Mouse (Mus musculus): ENCODE data around the gene Nat8. TPM values are rescaled to one million over a fixed set of nuclear protein-coding genes. Genes with fewer than 3 reads are reported as not detected.
"Not testable (repeated sequence)": the region's sequence is repeated elsewhere in the genome, so short reads cannot be mapped to it uniquely, and the experiment has no call there.

Gene Nat8
- total RNA-seq (2018; cell fraction: chromatin; rRNA removed) = not detected
- not detected for total RNA-seq (2018; cell fraction: cytosol; rRNA removed)
- not detected for total RNA-seq (2018; cell fraction: nucleus; rRNA removed)
- polyA plus RNA-seq (2018) = not detected in 3 replicates

DNA sequence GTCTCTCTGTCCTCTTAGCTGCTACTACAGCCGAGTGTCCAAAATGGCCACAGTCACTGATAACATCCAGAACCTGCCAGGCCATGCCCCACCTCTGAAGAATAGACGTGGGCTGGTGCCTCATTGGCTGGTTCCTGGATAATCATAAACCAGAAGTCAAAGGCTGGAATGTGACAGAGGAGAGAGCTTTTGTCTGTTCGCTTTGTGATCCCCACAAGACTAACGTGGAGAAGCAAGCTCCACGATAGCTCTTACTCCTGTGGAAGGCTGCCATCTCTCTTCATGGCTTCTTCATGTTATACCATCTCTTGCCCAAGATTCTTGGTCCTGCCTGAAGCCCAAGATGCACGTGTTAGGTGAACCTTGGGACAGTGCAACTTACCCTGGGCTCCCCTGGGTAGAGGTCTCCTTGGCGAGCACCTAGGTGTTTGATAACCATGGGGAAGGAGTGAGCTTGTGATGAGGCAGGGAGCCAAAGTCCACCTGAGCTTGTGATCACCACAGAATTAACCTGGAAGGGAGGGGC is at the start of gene Nat8:
TSS of gene Nat8 (minus strand) at position 287 of the 526 bp plus-strand sequence.
- H3K27ac ChIP-seq = no peak within 1 kb of the TSS
- WGBS (ENCODE audit: missing documents) = 81% methylated on average over 7 of the region's 7 CpGs
- no peak within 1 kb of the TSS for H3K4me3 ChIP-seq (ENCODE audit: inconsistent target)
- H3K79me2 ChIP-seq (ENCODE audit: inconsistent target) = no peaks in the 10 kb centered on the region
- no peaks in the 10 kb centered on the region for H3K36me3 ChIP-seq (ENCODE audit: inconsistent target)

DNA sequence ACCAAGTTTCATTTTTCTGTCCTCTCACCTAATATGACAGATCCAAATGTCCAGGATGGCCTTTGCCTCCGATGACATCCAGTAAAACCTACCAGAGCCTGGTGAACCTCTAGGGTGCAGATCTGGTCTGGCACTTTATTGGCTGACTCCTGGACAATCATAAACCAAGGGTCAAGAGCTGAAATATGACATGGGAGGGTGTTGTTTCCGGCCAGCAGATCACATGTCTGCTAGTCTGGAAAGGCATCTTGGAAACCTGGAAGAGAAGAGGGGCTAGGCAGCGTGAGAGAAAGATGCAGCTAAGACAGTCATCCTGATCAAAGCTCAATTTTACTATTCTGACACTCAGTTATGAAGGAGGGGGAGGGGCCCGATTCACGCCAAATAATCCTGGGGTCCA is 37.1 kb upstream of the Nat8 start, which contains the start of gene Nat8f2:
TSS of gene Nat8f2 (minus strand) at position 153 of the 400 bp plus-strand sequence.
- WGBS (ENCODE audit: missing documents) = 94% methylated on average over 5 of the region's 5 CpGs
- not testable (repeated sequence) for H3K4me3 ChIP-seq (ENCODE audit: inconsistent target); H3K79me2 ChIP-seq (ENCODE audit: inconsistent target); H3K27ac ChIP-seq; H3K36me3 ChIP-seq (ENCODE audit: inconsistent target)

DNA sequence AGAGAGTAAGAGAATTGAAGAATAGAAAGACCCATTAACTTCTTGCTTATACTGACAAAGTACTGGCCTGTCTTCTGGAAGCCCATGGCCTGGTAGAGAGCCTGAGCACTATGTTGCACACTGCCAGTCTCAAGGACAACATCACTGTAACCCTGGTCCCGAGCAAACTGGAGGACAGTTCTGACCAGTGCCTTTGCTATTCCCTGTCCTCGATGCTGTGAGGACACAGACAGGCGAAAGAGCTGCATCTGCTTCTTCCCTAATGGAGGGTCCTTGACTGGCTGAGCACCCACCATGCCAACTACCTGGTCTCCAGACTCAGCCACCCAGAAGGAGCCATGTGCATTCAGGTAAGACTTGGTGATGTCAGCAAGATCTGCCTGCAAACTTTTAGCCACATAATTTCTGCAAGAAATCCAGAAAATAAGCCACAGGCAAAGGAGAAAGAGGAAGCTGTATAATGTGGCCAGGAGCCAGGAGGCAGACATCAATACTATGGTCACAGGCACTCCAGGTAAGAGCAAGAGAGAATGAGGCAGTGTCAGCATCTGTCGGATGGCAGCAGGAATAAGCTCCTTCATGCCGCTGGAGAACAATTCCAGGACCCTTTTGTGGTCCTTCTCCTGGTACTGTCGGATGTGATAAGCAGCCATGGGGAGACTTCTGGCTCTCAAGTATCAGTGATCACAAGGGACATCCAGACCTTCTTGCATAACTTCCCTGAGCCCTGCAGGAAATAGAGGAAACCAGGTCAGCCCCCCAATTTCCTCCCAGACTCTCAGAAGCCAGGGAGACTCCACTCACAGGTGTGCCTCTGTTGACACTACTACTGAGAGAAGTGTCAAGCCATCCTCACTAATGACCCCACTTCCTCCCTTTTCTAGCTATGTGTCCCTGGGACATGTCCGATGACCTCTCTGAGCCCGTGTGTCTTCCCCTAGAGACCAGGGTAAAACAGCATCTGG is 36.1 kb upstream of the Nat8 start:
- no peaks in the 10 kb centered on the region for H3K79me2 ChIP-seq (ENCODE audit: inconsistent target)

DNA sequence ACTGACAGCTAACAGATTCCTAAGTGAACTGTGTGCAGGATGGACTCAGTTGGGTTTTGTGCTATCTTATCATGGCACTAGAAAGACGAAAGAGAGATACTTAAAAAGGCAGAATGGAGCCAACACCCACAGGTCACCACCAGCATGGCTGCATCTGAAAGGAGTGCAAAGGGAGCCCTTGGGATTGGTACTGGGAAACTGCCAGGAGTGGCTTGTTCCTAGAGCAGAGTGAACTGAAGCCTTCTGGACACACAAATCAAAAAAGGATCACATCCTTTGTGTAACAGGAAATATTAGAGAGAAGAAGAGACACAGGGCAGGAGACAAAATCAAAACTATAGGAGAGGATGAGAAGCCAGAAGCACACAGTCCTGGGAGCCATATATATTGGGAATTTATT is 35.1 kb upstream of the Nat8 start:
- H3K79me2 ChIP-seq (ENCODE audit: inconsistent target); H3K27ac ChIP-seq; H3K4me3 ChIP-seq (ENCODE audit: inconsistent target); H3K36me3 ChIP-seq (ENCODE audit: inconsistent target): not testable (repeated sequence)
- WGBS (ENCODE audit: missing documents) = no CpG with 5 or more reads among the region's 1 CpGs

More for the DNA sequence above, 36.1 kb upstream of the Nat8 start:
- Histone ChIP-seq H3K27ac (no peak overlapping the region), H3K4me3 (ENCODE audit: inconsistent target) (no peak overlapping the region), H3K36me3 (ENCODE audit: inconsistent target) (no peaks in the 10 kb centered on the region)
- WGBS (ENCODE audit: missing documents) = 39% methylated on average over 8 of the region's 8 CpGs

DNA sequence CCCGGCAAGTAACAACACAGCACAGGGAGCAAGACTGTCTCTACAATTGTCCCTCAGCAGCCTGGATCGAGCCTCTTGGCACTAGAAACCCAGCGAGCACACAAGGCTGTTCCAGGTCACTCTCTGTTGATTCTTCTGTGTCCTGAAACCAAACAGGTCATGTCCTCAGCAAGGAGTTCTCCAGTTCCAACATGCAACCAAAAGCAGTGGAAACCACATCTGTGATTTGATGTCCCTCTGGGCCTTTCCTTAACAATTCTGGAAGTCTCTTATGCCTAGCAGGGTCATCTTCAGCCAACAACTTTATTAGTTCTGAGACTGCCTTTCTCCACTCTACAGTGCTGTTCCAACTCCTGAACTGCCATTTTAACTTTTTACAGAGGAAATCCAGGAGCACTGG is 34.3 kb upstream of the Nat8 start:
- not testable (repeated sequence) for H3K79me2 ChIP-seq (ENCODE audit: inconsistent target); H3K36me3 ChIP-seq (ENCODE audit: inconsistent target); H3K27ac ChIP-seq; H3K4me3 ChIP-seq (ENCODE audit: inconsistent target)
- WGBS (ENCODE audit: missing documents) = 89% methylated on average over 3 of the region's 3 CpGs

DNA sequence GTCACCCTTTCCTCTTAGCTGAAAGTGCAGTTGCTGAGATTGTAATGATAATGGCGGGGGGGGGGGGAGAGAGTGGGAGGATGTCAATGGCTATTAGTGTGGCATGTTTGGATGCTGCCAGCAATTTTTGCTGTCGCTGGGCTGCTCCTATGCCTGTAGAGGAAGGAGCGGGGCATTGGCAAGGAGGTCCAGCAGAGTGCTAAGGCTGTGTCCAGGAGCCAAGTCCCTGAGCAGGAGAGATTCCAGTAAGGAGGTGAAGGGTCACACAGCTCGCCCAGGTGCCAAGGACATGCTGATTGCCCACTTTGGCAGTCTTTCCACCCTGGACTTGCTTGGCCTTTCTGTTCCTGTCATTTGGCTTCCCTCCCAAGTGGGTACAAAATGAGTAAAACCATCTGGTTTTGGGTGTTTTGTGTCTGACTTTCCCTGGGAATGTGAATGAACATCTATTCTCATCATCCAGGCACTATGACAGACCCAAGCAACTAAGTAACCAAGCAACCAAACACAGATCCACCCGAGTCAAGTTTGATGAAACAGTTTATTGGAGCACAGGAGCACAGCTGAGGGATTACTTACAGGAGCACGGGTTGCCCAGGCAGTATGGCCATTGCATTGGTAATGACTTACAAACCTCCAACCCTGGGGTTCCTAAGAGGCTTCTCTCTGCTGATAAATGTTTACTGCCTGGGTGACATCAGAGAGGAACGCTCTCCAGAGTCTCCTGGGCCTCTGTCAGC is 33.2 kb upstream of the Nat8 start:
- H3K36me3 ChIP-seq (ENCODE audit: inconsistent target); H3K27ac ChIP-seq; H3K79me2 ChIP-seq (ENCODE audit: inconsistent target); H3K4me3 ChIP-seq (ENCODE audit: inconsistent target): not testable (repeated sequence)
- 81% methylated on average over 4 of the region's 7 CpGs for WGBS (ENCODE audit: missing documents)

DNA sequence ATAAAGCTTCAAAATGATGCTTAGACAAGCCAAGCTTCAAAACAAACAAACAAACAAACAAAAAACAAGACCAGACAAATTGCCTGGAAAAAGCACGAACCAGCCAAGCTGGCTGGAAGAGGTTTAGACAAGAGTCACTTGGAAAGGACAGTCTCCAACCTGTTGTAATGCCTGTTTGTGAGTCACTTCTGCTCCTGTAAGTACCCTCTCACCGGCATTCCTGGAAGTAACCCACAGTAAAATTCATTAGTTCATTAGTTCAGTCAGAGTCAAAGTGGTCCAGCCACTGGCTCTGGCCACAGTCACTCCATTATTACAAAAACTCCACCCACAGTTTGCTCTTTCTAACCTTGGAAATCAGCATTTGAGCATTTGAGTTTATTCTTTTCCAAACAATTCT is 32.0 kb upstream of the Nat8 start:
- no peaks in the 10 kb centered on the region for H3K36me3 ChIP-seq (ENCODE audit: inconsistent target)
- WGBS (ENCODE audit: missing documents) = 85% methylated on average over 2 of the region's 2 CpGs
- no peaks in the 10 kb centered on the region for H3K79me2 ChIP-seq (ENCODE audit: inconsistent target)
- no peak overlapping the region for H3K4me3 ChIP-seq (ENCODE audit: inconsistent target)
- H3K27ac ChIP-seq = no peak overlapping the region

DNA sequence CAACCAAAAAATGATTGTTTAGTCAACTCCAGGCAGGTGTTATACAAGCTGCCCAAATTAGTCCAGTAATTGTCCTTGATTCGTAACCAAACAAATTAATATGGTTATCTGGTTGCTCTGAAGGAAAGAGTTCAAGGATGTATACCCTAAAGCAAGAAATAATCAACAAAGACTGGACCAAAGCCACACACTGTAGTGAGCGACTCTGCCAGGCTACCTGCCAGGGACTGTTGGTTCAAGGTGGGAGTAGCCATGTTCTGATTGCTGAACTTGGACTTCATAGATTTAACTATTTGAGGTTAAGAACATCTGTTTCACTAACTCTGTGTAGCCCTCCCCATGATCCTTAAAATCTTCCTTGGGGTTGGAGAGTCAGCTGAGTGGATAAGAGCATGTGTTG is 31.3 kb upstream of the Nat8 start:
- Histone ChIP-seq H3K27ac (no peak overlapping the region), H3K79me2 (ENCODE audit: inconsistent target) (no peaks in the 10 kb centered on the region), H3K4me3 (ENCODE audit: inconsistent target) (no peak overlapping the region), H3K36me3 (ENCODE audit: inconsistent target) (no peaks in the 10 kb centered on the region)
- WGBS (ENCODE audit: missing documents) = 88% methylated on average over 2 of the region's 2 CpGs

DNA sequence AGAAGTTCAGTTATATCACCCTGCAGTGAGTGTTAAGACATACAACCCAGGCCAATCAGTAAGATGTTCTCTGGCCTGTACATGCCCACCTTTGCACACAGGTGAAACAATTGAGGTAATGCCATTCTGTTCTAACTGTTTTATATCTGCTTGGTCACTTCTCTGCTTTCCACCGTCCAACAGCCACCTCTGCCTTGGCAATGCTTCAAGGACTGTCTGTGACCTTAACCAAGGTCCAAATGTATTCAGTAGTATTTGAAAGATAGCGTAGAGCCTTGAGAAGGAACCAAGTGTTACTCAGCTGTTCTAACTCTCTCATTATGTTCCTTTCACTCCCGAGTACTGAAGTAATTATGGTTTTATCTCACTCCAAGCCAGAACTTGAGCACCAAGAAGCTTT is 30.7 kb upstream of the Nat8 start:
- no peaks in the 10 kb centered on the region for H3K79me2 ChIP-seq (ENCODE audit: inconsistent target)
- no peaks in the 10 kb centered on the region for H3K36me3 ChIP-seq (ENCODE audit: inconsistent target)
- no peak overlapping the region for H3K4me3 ChIP-seq (ENCODE audit: inconsistent target)
- H3K27ac ChIP-seq = no peak overlapping the region
- 81% methylated on average over 3 of the region's 3 CpGs for WGBS (ENCODE audit: missing documents)

DNA sequence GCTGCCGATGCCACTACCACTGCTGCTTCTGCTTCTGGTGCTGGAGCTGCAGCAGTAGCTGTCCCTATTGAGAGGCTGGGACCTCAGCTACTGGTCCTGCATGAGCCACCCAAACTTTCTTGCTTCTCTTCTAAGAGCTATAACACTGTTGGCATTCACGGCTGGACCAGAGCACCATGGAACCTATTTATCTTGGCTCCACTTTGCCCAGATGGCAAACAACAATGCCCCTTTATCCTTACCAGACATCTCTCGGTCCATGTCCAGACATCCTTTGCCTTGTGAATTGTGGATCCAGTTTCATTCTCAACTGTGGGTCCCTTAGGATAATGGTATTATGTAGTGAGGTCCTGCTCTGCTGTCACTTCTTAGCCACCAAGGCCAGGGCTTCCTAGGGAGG is 29.4 kb upstream of the Nat8 start:
- Histone ChIP-seq H3K36me3 (ENCODE audit: inconsistent target) (no peaks in the 10 kb centered on the region), H3K79me2 (ENCODE audit: inconsistent target) (no peaks in the 10 kb centered on the region), H3K4me3 (ENCODE audit: inconsistent target) (no peak overlapping the region), H3K27ac (no peak overlapping the region)
- 90% methylated on average over 3 of the region's 3 CpGs for WGBS (ENCODE audit: missing documents)

DNA sequence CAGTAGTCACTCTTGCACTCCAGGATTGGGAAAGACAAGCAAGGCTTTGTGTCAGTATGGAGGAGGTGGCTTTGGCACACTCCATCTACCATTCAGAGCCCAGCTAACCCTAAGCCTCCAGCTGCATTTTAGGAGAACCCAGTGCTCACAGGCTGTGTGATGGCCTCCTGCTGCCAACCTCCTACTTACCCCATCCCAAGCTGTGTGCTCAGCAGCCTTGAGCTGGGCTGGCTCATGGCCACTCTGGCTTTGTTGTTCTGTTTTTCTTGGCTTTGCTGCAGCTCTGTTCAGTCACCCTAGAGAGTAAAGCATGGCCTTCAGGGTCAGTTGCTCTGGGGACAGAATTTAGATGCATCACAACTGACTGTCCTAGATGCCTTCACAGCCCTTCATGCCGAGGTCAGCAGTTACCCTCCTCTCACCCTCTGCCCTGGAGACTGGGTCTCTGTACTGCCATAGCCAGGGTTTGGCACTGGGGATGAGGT is 24.4 kb upstream of the Nat8 start:
- WGBS (ENCODE audit: missing documents) = 100% methylated on average over 1 of the region's 1 CpGs
- H3K4me3 ChIP-seq (ENCODE audit: inconsistent target) = no peak overlapping the region
- no peaks in the 10 kb centered on the region for H3K36me3 ChIP-seq (ENCODE audit: inconsistent target)
- no peaks in the 10 kb centered on the region for H3K79me2 ChIP-seq (ENCODE audit: inconsistent target)
- no peak overlapping the region for H3K27ac ChIP-seq

DNA sequence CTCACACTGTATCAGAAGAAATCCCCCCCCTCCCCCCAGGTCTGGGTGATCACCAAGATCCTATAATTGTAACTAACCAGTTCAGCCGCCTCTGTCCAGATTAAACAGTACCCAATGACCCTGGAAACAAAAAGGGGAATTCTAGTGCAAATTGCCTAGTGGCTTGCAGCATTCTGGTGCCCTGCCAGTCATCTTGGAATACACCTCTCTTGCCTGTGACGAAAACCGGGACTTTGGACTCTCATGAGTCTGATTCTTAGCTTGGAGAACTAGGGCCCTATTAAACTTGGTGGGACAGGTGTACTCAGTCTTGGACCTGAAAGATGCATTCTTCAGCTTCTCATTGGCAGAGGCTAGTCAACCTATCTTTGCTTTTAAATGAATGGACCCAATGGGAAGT is 21.6 kb upstream of the Nat8 start:
- H3K79me2 ChIP-seq (ENCODE audit: inconsistent target) = no peaks in the 10 kb centered on the region
- WGBS (ENCODE audit: missing documents) = 90% methylated on average over 3 of the region's 3 CpGs
- no peak overlapping the region for H3K27ac ChIP-seq
- no peaks in the 10 kb centered on the region for H3K36me3 ChIP-seq (ENCODE audit: inconsistent target)
- no peak overlapping the region for H3K4me3 ChIP-seq (ENCODE audit: inconsistent target)

DNA sequence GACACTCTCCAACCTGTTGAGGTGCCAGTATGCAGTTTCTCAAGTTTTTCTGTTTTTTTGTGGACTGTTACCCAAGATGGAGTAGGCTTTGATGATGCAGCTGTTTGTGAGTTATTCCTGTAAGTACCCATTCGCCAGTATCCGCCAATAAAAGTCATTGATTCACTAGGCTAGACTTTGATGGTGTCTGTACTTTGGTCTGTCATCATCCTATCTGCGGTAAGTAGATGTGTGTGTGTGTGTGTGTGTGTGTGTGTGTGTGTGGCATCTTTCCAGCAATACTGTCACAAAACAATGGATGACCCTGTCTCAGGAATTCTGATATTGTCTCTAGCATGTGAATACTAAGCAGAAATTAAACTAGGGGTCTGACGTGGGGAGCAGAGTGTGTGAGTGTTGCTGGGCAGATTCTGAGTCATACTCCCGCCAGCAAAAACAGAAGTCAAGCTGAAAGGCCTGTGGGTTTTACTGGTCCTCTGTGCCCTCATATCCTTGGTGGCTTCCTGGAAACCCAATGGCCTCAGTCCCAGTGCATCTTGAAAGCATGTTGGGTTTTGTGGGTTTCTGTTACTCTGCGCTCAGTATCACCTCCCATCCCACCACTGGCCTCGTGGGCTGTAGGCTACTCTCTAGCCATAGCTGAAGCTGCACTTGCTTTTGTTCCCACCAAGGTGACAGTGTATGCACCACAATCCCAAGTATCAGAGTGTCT is 19.3 kb upstream of the Nat8 start:
- H3K27ac ChIP-seq = no peak overlapping the region
- no peaks in the 10 kb centered on the region for H3K36me3 ChIP-seq (ENCODE audit: inconsistent target)
- 41% methylated on average over 7 of the region's 7 CpGs for WGBS (ENCODE audit: missing documents)
- H3K79me2 ChIP-seq (ENCODE audit: inconsistent target) = no peaks in the 10 kb centered on the region
- H3K4me3 ChIP-seq (ENCODE audit: inconsistent target) = no peak overlapping the region

DNA sequence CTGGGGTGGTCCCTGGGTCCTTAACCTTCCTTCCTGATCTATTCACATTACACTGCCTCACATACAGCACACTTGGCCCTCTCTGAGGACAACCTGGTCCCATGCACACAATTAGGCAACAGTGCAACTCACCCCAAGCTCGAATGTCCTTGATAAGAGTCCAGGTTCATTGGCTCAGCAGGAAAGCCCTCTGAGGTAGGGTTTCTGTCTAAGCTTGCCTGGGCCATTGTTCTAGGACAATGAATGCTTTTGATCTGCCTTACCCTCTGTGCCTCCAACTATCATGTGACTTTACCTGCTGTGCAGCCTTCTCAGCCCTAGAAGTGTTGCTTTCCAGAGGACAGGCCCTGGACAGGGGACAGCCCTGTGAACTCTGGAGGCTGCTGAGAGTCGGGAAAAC is 17.4 kb upstream of the Nat8 start:
- 76% methylated on average over 2 of the region's 2 CpGs for WGBS (ENCODE audit: missing documents)
- Histone ChIP-seq H3K79me2 (ENCODE audit: inconsistent target) (no peaks in the 10 kb centered on the region), H3K4me3 (ENCODE audit: inconsistent target) (no peak overlapping the region), H3K27ac (no peak overlapping the region), H3K36me3 (ENCODE audit: inconsistent target) (no peaks in the 10 kb centered on the region)

Data from macrophage (primary cell).